Mouse (Mus musculus): ENCODE results near the gene Bsg. TPM values are rescaled to one million over a fixed set of nuclear protein-coding genes. Genes with fewer than 3 reads are reported as not detected.

Gene Bsg
- polyA plus RNA-seq, 1 experiment: 840 TPM

GRCm38 (mm10) chr10:79717640-79718357 lies 13.5 kb downstream of the Bsg start:
- Histone ChIP-seq H3K9me3 (ENCODE audit: control insufficient read depth, low read length) (peaks cover 7% of the 10 kb centered on the region; the same call in 1 of the 2 replicates), H3K4me3 (replicated peaks) (no peak overlapping the region), H3K27me3 (ENCODE audit: control insufficient read depth) (peaks cover 75% of the 10 kb centered on the region), H3K4me1 (ENCODE audit: control insufficient read depth) (peaks cover 31% of the 10 kb centered on the region), H3K36me3 (ENCODE audit: control insufficient read depth) (peaks cover 10% of the 10 kb centered on the region)
- TF ChIP-seq GATA1 (IDR thresholded peaks at IDR 0.05; ENCODE audit: low read length) (no peak), TAL1 (IDR thresholded peaks at IDR 0.05; ENCODE audit: low read length) (no peak)

- Histone ChIP-seq H3K4me3 (replicated peaks) (no peak overlapping the region), H3K27me3 (ENCODE audit: control insufficient read depth) (peaks cover 52% of the 10 kb centered on the region), H3K4me1 (ENCODE audit: control insufficient read depth) (peaks cover 19% of the 10 kb centered on the region), H3K36me3 (ENCODE audit: control insufficient read depth) (no peaks in the 10 kb centered on the region), H3K9me3 (ENCODE audit: control insufficient read depth, low read length) (peaks cover 6% of the 10 kb centered on the region; the same call in 1 of the 2 replicates)
- TF ChIP-seq TAL1 (IDR thresholded peaks at IDR 0.05; ENCODE audit: low read length) (no peak), GATA1 (IDR thresholded peaks at IDR 0.05; ENCODE audit: low read length) (no peak)
Measured at GRCm38 (mm10) chr10:79721089-79721488, 16.8 kb downstream of the Bsg start.

GRCm38 (mm10) chr10:79723047-79723446 lies 18.8 kb downstream of the Bsg start:
- Histone ChIP-seq H3K9me3 (ENCODE audit: control insufficient read depth, low read length) (peaks cover 4% of the 10 kb centered on the region), H3K4me3 (replicated peaks) (no peak overlapping the region), H3K27me3 (ENCODE audit: control insufficient read depth) (peaks cover 36% of the 10 kb centered on the region), H3K36me3 (ENCODE audit: control insufficient read depth) (no peaks in the 10 kb centered on the region), H3K4me1 (ENCODE audit: control insufficient read depth) (peaks cover 4% of the 10 kb centered on the region)
- TF ChIP-seq TAL1 (IDR thresholded peaks at IDR 0.05; ENCODE audit: low read length) (no peak), GATA1 (IDR thresholded peaks at IDR 0.05; ENCODE audit: low read length) (no peak)

- H3K4me1 ChIP-seq (ENCODE audit: control insufficient read depth): peaks cover 4% of the 10 kb centered on the region
- H3K9me3 ChIP-seq (ENCODE audit: control insufficient read depth, low read length): peaks cover 4% of the 10 kb centered on the region
- no peak overlapping the region for H3K4me3 ChIP-seq (replicated peaks)
- peaks cover 35% of the 10 kb centered on the region for H3K27me3 ChIP-seq (ENCODE audit: control insufficient read depth)
- no peaks in the 10 kb centered on the region for H3K36me3 ChIP-seq (ENCODE audit: control insufficient read depth)
- TF ChIP-seq TAL1 (IDR thresholded peaks at IDR 0.05; ENCODE audit: low read length) (no peak), GATA1 (IDR thresholded peaks at IDR 0.05; ENCODE audit: low read length) (no peak)
Measured at GRCm38 (mm10) chr10:79723692-79724091, 19.4 kb downstream of the Bsg start.

- Histone ChIP-seq H3K27me3 (ENCODE audit: control insufficient read depth) (peaks cover 15% of the 10 kb centered on the region), H3K36me3 (ENCODE audit: control insufficient read depth) (no peaks in the 10 kb centered on the region), H3K4me3 (replicated peaks) (no peak overlapping the region), H3K9me3 (ENCODE audit: control insufficient read depth, low read length) (peaks cover 4% of the 10 kb centered on the region), H3K4me1 (ENCODE audit: control insufficient read depth) (peaks cover 4% of the 10 kb centered on the region)
- TF ChIP-seq GATA1 (IDR thresholded peaks at IDR 0.05; ENCODE audit: low read length) (no peak), TAL1 (IDR thresholded peaks at IDR 0.05; ENCODE audit: low read length) (no peak)
Measured at GRCm38 (mm10) chr10:79726090-79726489, 21.8 kb downstream of the Bsg start.

GRCm38 (mm10) chr10:79728323-79729249 lies 24.3 kb downstream of the Bsg start:
- Histone ChIP-seq H3K4me3 (replicated peaks) (no peak overlapping the region), H3K27me3 (ENCODE audit: control insufficient read depth) (peaks cover 13% of the 10 kb centered on the region), H3K4me1 (ENCODE audit: control insufficient read depth) (peaks cover 4% of the 10 kb centered on the region), H3K9me3 (ENCODE audit: control insufficient read depth, low read length) (peaks cover 4% of the 10 kb centered on the region), H3K36me3 (ENCODE audit: control insufficient read depth) (no peaks in the 10 kb centered on the region)
- no peak for TF ChIP-seq GATA1 (IDR thresholded peaks at IDR 0.05; ENCODE audit: low read length)
- no peak for TF ChIP-seq TAL1 (IDR thresholded peaks at IDR 0.05; ENCODE audit: low read length)

- peaks cover 8% of the 10 kb centered on the region for H3K36me3 ChIP-seq (ENCODE audit: control insufficient read depth)
- peaks cover 4% of the 10 kb centered on the region for H3K4me1 ChIP-seq (ENCODE audit: control insufficient read depth)
- TF ChIP-seq TAL1 (IDR thresholded peaks at IDR 0.05; ENCODE audit: low read length) (no peak), GATA1 (IDR thresholded peaks at IDR 0.05; ENCODE audit: low read length) (no peak)
- peaks cover 12% of the 10 kb centered on the region for H3K27me3 ChIP-seq (ENCODE audit: control insufficient read depth)
- peaks cover 12% of the 10 kb centered on the region for H3K9me3 ChIP-seq (ENCODE audit: control insufficient read depth, low read length)
- no peak overlapping the region for H3K4me3 ChIP-seq (replicated peaks)
Measured at GRCm38 (mm10) chr10:79729357-79729965, 25.2 kb downstream of the Bsg start.

- H3K4me3 ChIP-seq (replicated peaks): no peak overlapping the region
- H3K36me3 ChIP-seq (ENCODE audit: control insufficient read depth): peaks cover 37% of the 10 kb centered on the region
- TF ChIP-seq TAL1 (IDR thresholded peaks at IDR 0.05; ENCODE audit: low read length) (no peak), GATA1 (IDR thresholded peaks at IDR 0.05; ENCODE audit: low read length) (no peak)
- H3K9me3 ChIP-seq (ENCODE audit: control insufficient read depth, low read length): peaks cover 35% of the 10 kb centered on the region
- H3K4me1 ChIP-seq (ENCODE audit: control insufficient read depth): no peaks in the 10 kb centered on the region
- H3K27me3 ChIP-seq (ENCODE audit: control insufficient read depth): peaks cover 12% of the 10 kb centered on the region
Measured at GRCm38 (mm10) chr10:79732500-79732899, 28.2 kb downstream of the Bsg start.

Measured in erythroblast, embryonic 14.5 days (primary cell).